Mouse (Mus musculus): Measurements from ENCODE around the gene Camkmt. TPM values are rescaled to one million over a fixed set of nuclear protein-coding genes. Genes with fewer than 3 reads are reported as not detected.
A peak's percentile ranks its signal among the peaks of the same experiment; 100 is the strongest.

The Camkmt gene
- polyA plus RNA-seq, 1 experiment: 3.6 TPM

GRCm38 (mm10) chr17:85180471-85181060 is 90.2 kb downstream of the Camkmt start:
- Histone ChIP-seq H3K27me3 (replicated peaks; ENCODE audit: control insufficient read depth, insufficient read depth, low read length) (no peaks in the 10 kb centered on the region), H3K27ac (ENCODE audit: insufficient read depth, low read depth, low read length) (no peak overlapping the region), H3K4me1 (ENCODE audit: control insufficient read depth, insufficient read depth, low read length) (no peaks in the 10 kb centered on the region), H3K36me3 (ENCODE audit: control insufficient read depth, insufficient read depth, low read length) (no peaks in the 10 kb centered on the region), H3K4me3 (ENCODE audit: insufficient read depth, low read depth, low read length) (no peak overlapping the region)
- DNase-seq: no peak
- TF ChIP-seq POLR2A (IDR thresholded peaks at IDR 0.05; ENCODE audit: low read depth, low read length) (no peak), CTCF (conservative IDR thresholded peaks at IDR 0.05; ENCODE audit: insufficient read depth, insufficient read length, low read depth, low read length) (no peak)
- WGBS: 59% methylated on average over 14 of the region's 14 CpGs

- Histone ChIP-seq H3K4me3 (ENCODE audit: insufficient read depth, low read depth, low read length) (no peak overlapping the region), H3K27me3 (replicated peaks; ENCODE audit: control insufficient read depth, insufficient read depth, low read length) (no peaks in the 10 kb centered on the region), H3K4me1 (ENCODE audit: control insufficient read depth, insufficient read depth, low read length) (no peaks in the 10 kb centered on the region), H3K36me3 (ENCODE audit: control insufficient read depth, insufficient read depth, low read length) (no peaks in the 10 kb centered on the region), H3K27ac (ENCODE audit: insufficient read depth, low read depth, low read length) (no peak overlapping the region)
- peak; percentile 98 for TF ChIP-seq CTCF (conservative IDR thresholded peaks at IDR 0.05; ENCODE audit: insufficient read depth, insufficient read length, low read depth, low read length)
- no peak for TF ChIP-seq POLR2A (IDR thresholded peaks at IDR 0.05; ENCODE audit: low read depth, low read length)
- 4% methylated on average over 14 of the region's 14 CpGs for WGBS
- DNase-seq: peak; percentile 92
Measured at GRCm38 (mm10) chr17:85189227-85190127, 99.1 kb downstream of the Camkmt start.

GRCm38 (mm10) chr17:85190128-85190435 is 99.7 kb downstream of the Camkmt start:
- TF ChIP-seq CTCF (conservative IDR thresholded peaks at IDR 0.05; ENCODE audit: insufficient read depth, insufficient read length, low read depth, low read length) (no peak), POLR2A (IDR thresholded peaks at IDR 0.05; ENCODE audit: low read depth, low read length) (no peak)
- DNase-seq: peak; percentile 74
- H3K27me3 ChIP-seq (replicated peaks; ENCODE audit: control insufficient read depth, insufficient read depth, low read length): no peaks in the 10 kb centered on the region
- WGBS: 5% methylated on average over 7 of the region's 7 CpGs
- H3K27ac ChIP-seq (ENCODE audit: insufficient read depth, low read depth, low read length): no peak overlapping the region
- no peaks in the 10 kb centered on the region for H3K36me3 ChIP-seq (ENCODE audit: control insufficient read depth, insufficient read depth, low read length)
- H3K4me3 ChIP-seq (ENCODE audit: insufficient read depth, low read depth, low read length): no peak overlapping the region
- H3K4me1 ChIP-seq (ENCODE audit: control insufficient read depth, insufficient read depth, low read length): no peaks in the 10 kb centered on the region

DNA sequence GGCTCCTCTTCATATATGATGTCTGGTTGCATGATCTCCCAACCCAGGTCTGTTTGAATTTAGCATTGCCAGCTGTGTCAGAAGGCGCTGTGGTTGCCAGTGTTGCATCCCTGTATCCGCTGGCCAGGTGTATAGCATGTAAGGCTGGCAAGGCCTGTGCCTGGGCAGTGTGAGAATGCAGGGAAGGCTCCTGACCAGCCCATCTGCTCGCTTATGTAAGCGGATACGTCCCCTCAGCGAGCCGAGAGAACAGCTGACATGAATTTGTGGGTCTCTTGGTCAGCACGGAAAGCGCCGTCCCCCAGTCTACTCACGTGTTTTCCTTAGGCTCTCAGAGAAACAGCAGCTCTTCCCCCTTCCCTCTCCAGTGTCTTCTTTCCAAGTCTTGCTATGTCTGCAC is 102.9 kb downstream of the Camkmt start:
- TF ChIP-seq POLR2A (IDR thresholded peaks at IDR 0.05; ENCODE audit: low read depth, low read length): no peak
- no peak for TF ChIP-seq CTCF (conservative IDR thresholded peaks at IDR 0.05; ENCODE audit: insufficient read depth, insufficient read length, low read depth, low read length)
- WGBS: 73% methylated on average over 11 of the region's 11 CpGs

GRCm38 (mm10) chr17:85198781-85199180 is 108.4 kb downstream of the Camkmt start:
- Histone ChIP-seq H3K36me3 (ENCODE audit: control insufficient read depth, insufficient read depth, low read length) (no peaks in the 10 kb centered on the region), H3K4me3 (ENCODE audit: insufficient read depth, low read depth, low read length) (no peak overlapping the region; the same call in 1 of the 2 replicates), H3K27ac (ENCODE audit: insufficient read depth, low read depth, low read length) (peak overlapping the region; percentile 24; the same call in 1 of the 2 replicates), H3K4me1 (ENCODE audit: control insufficient read depth, insufficient read depth, low read length) (peaks cover 9% of the 10 kb centered on the region), H3K27me3 (replicated peaks; ENCODE audit: control insufficient read depth, insufficient read depth, low read length) (no peaks in the 10 kb centered on the region)
- WGBS: 50% methylated on average over 15 of the region's 15 CpGs
- DNase-seq: peak; percentile 45
- no peak for TF ChIP-seq CTCF (conservative IDR thresholded peaks at IDR 0.05; ENCODE audit: insufficient read depth, insufficient read length, low read depth, low read length)
- no peak for TF ChIP-seq POLR2A (IDR thresholded peaks at IDR 0.05; ENCODE audit: low read depth, low read length)

More for the DNA sequence above, 102.9 kb downstream of the Camkmt start:
- no peak for DNase-seq
- Histone ChIP-seq H3K27ac (ENCODE audit: insufficient read depth, low read depth, low read length) (no peak overlapping the region), H3K36me3 (ENCODE audit: control insufficient read depth, insufficient read depth, low read length) (no peaks in the 10 kb centered on the region), H3K27me3 (replicated peaks; ENCODE audit: control insufficient read depth, insufficient read depth, low read length) (no peaks in the 10 kb centered on the region), H3K4me1 (ENCODE audit: control insufficient read depth, insufficient read depth, low read length) (no peaks in the 10 kb centered on the region), H3K4me3 (ENCODE audit: insufficient read depth, low read depth, low read length) (no peak overlapping the region)

- Histone ChIP-seq H3K27ac (ENCODE audit: insufficient read depth, low read depth, low read length) (peak overlapping the region; percentile 58; the same call in 1 of the 2 replicates), H3K27me3 (replicated peaks; ENCODE audit: control insufficient read depth, insufficient read depth, low read length) (no peaks in the 10 kb centered on the region), H3K4me3 (ENCODE audit: insufficient read depth, low read depth, low read length) (peak overlapping the region; percentile 12; the same call in 1 of the 2 replicates), H3K4me1 (ENCODE audit: control insufficient read depth, insufficient read depth, low read length) (peaks cover 9% of the 10 kb centered on the region), H3K36me3 (ENCODE audit: control insufficient read depth, insufficient read depth, low read length) (no peaks in the 10 kb centered on the region)
- WGBS: 41% methylated on average over 11 of the region's 11 CpGs
- TF ChIP-seq CTCF (conservative IDR thresholded peaks at IDR 0.05; ENCODE audit: insufficient read depth, insufficient read length, low read depth, low read length) (no peak), POLR2A (IDR thresholded peaks at IDR 0.05; ENCODE audit: low read depth, low read length) (no peak)
- peak; percentile 71 for DNase-seq
Measured at GRCm38 (mm10) chr17:85199321-85199720, 109.0 kb downstream of the Camkmt start.

DNA sequence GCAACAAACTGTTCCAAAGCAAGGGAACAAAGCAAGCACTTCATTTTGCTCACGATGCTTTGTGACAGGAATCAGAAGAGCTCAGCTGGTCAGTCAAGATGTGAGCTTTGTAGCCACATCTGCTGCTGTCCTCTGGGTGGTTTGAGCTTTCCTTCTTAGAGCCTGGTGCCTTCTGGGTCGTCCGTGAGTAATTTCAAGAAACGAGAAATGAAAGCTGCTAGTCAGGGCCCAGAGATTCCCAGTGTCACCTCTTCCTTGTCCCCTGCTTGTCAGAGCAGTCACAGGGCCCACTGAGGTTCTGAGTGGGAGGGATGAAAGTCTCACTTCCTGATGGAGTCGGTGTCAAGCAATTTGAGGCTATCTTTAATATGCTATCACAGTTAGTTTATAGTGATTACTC is 127.7 kb downstream of the Camkmt start:
- WGBS: 74% methylated on average over 5 of the region's 5 CpGs
- Histone ChIP-seq H3K4me3 (ENCODE audit: insufficient read depth, low read depth, low read length) (no peak overlapping the region), H3K36me3 (ENCODE audit: control insufficient read depth, insufficient read depth, low read length) (no peaks in the 10 kb centered on the region), H3K27me3 (replicated peaks; ENCODE audit: control insufficient read depth, insufficient read depth, low read length) (no peaks in the 10 kb centered on the region; the same call in 1 of the 2 replicates), H3K4me1 (ENCODE audit: control insufficient read depth, insufficient read depth, low read length) (no peaks in the 10 kb centered on the region), H3K27ac (ENCODE audit: insufficient read depth, low read depth, low read length) (no peak overlapping the region)
- TF ChIP-seq CTCF (conservative IDR thresholded peaks at IDR 0.05; ENCODE audit: insufficient read depth, insufficient read length, low read depth, low read length) (no peak), POLR2A (IDR thresholded peaks at IDR 0.05; ENCODE audit: low read depth, low read length) (no peak)
- no peak for DNase-seq
